Mouse (Mus musculus) right cerebral cortex, adult 18-20 months (tissue): Measurements from ENCODE around the gene F13a1.

Source experiments
- DNase-seq: peaks from one replicate; pipeline ENCODE4 v3.0.0; 2022; ENCODE audit warnings: mixed read lengths

The F13a1 gene

GRCm38 (mm10) chr13:36953676-36954075 lies 96.4 kb downstream of the F13a1 start:
- no peak for DNase-seq

- no peak for DNase-seq
Observed at GRCm38 (mm10) chr13:36941891-36942290, 108.2 kb downstream of the F13a1 start.

- no peak for DNase-seq
Observed at GRCm38 (mm10) chr13:36932066-36932465, 118.0 kb downstream of the F13a1 start.

GRCm38 (mm10) chr13:36919737-36920136 lies 130.3 kb downstream of the F13a1 start:
- DNase-seq = no peak

- no peak for DNase-seq
Observed at GRCm38 (mm10) chr13:36903885-36904284, 146.2 kb downstream of the F13a1 start.

GRCm38 (mm10) chr13:36903447-36903846 lies 146.6 kb downstream of the F13a1 start:
- DNase-seq = no peak

GRCm38 (mm10) chr13:36901603-36902002 lies 148.4 kb downstream of the F13a1 start:
- no peak for DNase-seq

- no peak for DNase-seq
Observed at GRCm38 (mm10) chr13:36901016-36901415, 149.0 kb downstream of the F13a1 start.

GRCm38 (mm10) chr13:36896061-36896460 lies 154.0 kb downstream of the F13a1 start:
- DNase-seq = no peak

GRCm38 (mm10) chr13:36893762-36894161 lies 156.3 kb downstream of the F13a1 start:
- DNase-seq = peak; percentile 80

GRCm38 (mm10) chr13:36892216-36892615 lies 157.8 kb downstream of the F13a1 start:
- peak; percentile 56 for DNase-seq

GRCm38 (mm10) chr13:36885973-36886372 lies 164.1 kb downstream of the F13a1 start:
- DNase-seq = no peak

GRCm38 (mm10) chr13:36839111-36839510 lies 210.9 kb downstream of the F13a1 start:
- DNase-seq = no peak
